Mouse (Mus musculus) E14TG2a.4 (cell line): Measurements from ENCODE around the gene Pitpnm1.

Experiments used
- CTCF ChIP-seq: conservative IDR thresholded peaks from 2 replicates; pipeline ENCODE4 v1.5.1; 2014; ENCODE audit warnings: low read length
- NANOG ChIP-seq: IDR thresholded peaks from 2 replicates; pipeline ENCODE4 v1.6.1; 2014; ENCODE audit warnings: borderline replicate concordance, low read length, mixed read lengths
- POU5F1 ChIP-seq: IDR thresholded peaks from 2 replicates; pipeline ENCODE4 v1.6.1; 2014; ENCODE audit warnings: low read length, borderline replicate concordance

DNA sequence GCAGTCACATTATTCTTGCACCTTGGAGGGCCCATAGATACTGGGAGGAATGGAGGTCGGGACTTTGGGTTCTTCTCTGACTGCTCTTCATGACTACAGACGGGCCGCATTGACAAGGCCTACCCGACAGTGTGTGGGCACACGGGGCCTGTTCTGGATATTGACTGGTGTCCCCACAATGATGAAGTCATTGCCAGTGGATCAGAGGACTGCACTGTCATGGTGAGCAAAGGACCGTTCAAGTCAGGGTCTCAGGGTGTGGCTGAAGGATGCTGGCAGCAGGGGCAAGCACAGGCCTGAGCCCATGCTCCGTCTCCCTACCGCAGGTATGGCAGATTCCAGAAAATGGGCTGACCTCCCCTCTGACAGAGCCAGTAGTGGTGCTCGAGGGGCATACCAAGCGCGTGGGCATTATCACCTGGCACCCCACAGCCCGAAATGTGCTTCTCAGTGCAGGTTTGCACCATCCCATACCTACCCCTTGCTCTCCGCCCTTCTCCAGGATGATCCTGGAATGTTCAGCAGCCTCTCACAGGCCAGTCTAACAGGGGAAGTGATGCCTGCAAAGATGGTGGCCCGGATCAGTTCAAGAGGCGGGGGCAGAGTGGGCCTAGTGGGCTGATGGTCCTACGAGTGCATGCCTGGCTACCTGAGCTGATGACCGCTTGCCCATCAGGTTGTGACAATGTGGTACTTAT, 50.1 kb downstream of the Pitpnm1 start:
- TF ChIP-seq CTCF (no peak), POU5F1 (no peak), NANOG (no peak)
